Mouse (Mus musculus): ENCODE results near the gene Pigq. TPM values are rescaled to one million over a fixed set of nuclear protein-coding genes. Genes with fewer than 3 reads are reported as not detected.

Gene Pigq
- total and polyA plus RNA-seq, 2 experiments, result 11.5 to 52.5 TPM

DNA sequence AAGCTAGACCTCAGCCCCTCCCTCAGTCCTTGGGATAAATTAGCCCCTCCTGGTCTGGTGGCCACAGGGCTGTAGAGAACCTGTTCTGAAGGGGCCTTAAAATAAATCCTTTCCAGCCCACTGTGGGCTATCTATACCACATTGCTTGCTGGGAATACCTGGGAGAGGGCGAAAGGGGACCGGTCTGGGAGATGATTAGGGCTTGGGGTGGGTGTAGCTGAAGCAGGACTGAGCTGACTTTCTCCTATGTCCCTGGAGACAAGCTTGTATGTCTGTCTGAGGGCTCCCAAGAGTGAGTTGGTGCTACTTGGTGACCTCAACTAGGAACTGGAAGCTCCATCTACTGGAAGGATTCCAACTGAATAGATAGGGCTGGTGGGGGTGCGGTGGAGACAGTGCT lies 67.7 kb downstream of the Pigq start:
- DNase-seq (ENCODE audit: extremely low read depth, low read depth, low spot score), result no peak
- Histone ChIP-seq H3K9ac (ENCODE audit: low read depth, low read length) (no peak overlapping the region), H3K4me1 (ENCODE audit: control insufficient read depth, insufficient read depth, low read length) (peaks cover 22% of the 10 kb centered on the region), H3K36me3 (ENCODE audit: control insufficient read depth, insufficient read depth, low read length) (no peaks in the 10 kb centered on the region), H3K79me2 (ENCODE audit: control insufficient read depth, insufficient read depth, low read length) (peaks cover 7% of the 10 kb centered on the region; the same call in 1 of the 2 replicates), H3K27me3 (ENCODE audit: control insufficient read depth, insufficient read depth, low read length) (no peaks in the 10 kb centered on the region), H3K27ac (replicated peaks; ENCODE audit: insufficient read depth, low read depth, low read length) (peak overlapping the region; percentile 33), H3K4me3 (ENCODE audit: insufficient read depth, low read depth, low read length) (no peak overlapping the region)
- 76% methylated on average over 3 of the region's 3 CpGs for WGBS
- TF ChIP-seq POLR2A (IDR thresholded peaks at IDR 0.05; ENCODE audit: extremely low read depth, insufficient read depth, low read length), result no peak

Other genes starting within 250 kb of the Pigq start
Only the 30 nearest of the 32 such genes appear.
- gene Rpusd1, start 217.3 kb downstream of the Pigq start, total RNA-seq (2014; rRNA removed), result 1.0 and 2.1 TPM in 2 replicates
- 7.3 and 9.0 TPM in 2 replicates for gene Rpusd1, start 217.3 kb downstream of the Pigq start, polyA plus RNA-seq (2012; rRNA removed)
- gene Mslnl, start 208.9 kb downstream of the Pigq start, total RNA-seq (2014; rRNA removed), result not detected in 2 replicates
- gene Mslnl, start 208.9 kb downstream of the Pigq start, polyA plus RNA-seq (2012; rRNA removed), result not detected in 2 replicates
- gene Msln, start 190.6 kb downstream of the Pigq start, total RNA-seq (2014; rRNA removed), result 0.34 and 0.74 TPM in 2 replicates
- gene Msln, start 190.6 kb downstream of the Pigq start, polyA plus RNA-seq (2012; rRNA removed), result 1.1 and 2.0 TPM in 2 replicates
- gene Narfl, start 171.2 kb downstream of the Pigq start, total RNA-seq (2014; rRNA removed), result 14.9 and 20.6 TPM in 2 replicates
- 19.4 and 22.5 TPM in 2 replicates for gene Narfl, start 171.2 kb downstream of the Pigq start, polyA plus RNA-seq (2012; rRNA removed)
- 6.0 and 6.7 TPM in 2 replicates for gene Haghl, start 159.3 kb downstream of the Pigq start, total RNA-seq (2014; rRNA removed)
- 11.2 and 14.1 TPM in 2 replicates for gene Haghl, start 159.3 kb downstream of the Pigq start, polyA plus RNA-seq (2012; rRNA removed)
- gene Ccdc78, start 158.4 kb downstream of the Pigq start, total RNA-seq (2014; rRNA removed), result not detected in 2 replicates
- 0.06 TPM in 1 of 2 replicates, not detected in the other for gene Ccdc78, start 158.4 kb downstream of the Pigq start, polyA plus RNA-seq (2012; rRNA removed)
- 55.0 and 69.3 TPM in 2 replicates for gene Fam173a, start 152.0 kb downstream of the Pigq start, total RNA-seq (2014; rRNA removed)
- gene Fam173a, start 152.0 kb downstream of the Pigq start, polyA plus RNA-seq (2012; rRNA removed), result 89.3 and 106 TPM in 2 replicates
- gene AC134908.4, start 149.3 kb downstream of the Pigq start, total RNA-seq (2014; rRNA removed), result 0.28 and 0.54 TPM in 2 replicates
- gene AC134908.4, start 149.3 kb downstream of the Pigq start, polyA plus RNA-seq (2012; rRNA removed), result 0.35 and 0.37 TPM in 2 replicates
- gene Metrn, start 147.8 kb downstream of the Pigq start, total RNA-seq (2014; rRNA removed), result 11.7 and 22.2 TPM in 2 replicates
- gene Metrn, start 147.8 kb downstream of the Pigq start, polyA plus RNA-seq (2012; rRNA removed), result 21.6 and 37.1 TPM in 2 replicates
- gene Fbxl16, start 135.9 kb downstream of the Pigq start, total RNA-seq (2014; rRNA removed), result 0.07 TPM in 1 of 2 replicates, not detected in the other
- gene Fbxl16, start 135.9 kb downstream of the Pigq start, polyA plus RNA-seq (2012; rRNA removed), result 0.12 and 0.33 TPM in 2 replicates
- gene Wdr24, start 121.3 kb downstream of the Pigq start, total RNA-seq (2014; rRNA removed), result 13.3 and 15.6 TPM in 2 replicates
- 23.9 and 24.8 TPM in 2 replicates for gene Wdr24, start 121.3 kb downstream of the Pigq start, polyA plus RNA-seq (2012; rRNA removed)
- 25.6 and 30.5 TPM in 2 replicates for gene Jmjd8, start 116.1 kb downstream of the Pigq start, total RNA-seq (2014; rRNA removed)
- 75.0 and 78.4 TPM in 2 replicates for gene Jmjd8, start 116.1 kb downstream of the Pigq start, polyA plus RNA-seq (2012; rRNA removed)
- 50.4 and 55.3 TPM in 2 replicates for gene Stub1, start 111.5 kb downstream of the Pigq start, total RNA-seq (2014; rRNA removed)
- gene Stub1, start 111.5 kb downstream of the Pigq start, polyA plus RNA-seq (2012; rRNA removed), result 81.3 and 94.4 TPM in 2 replicates
- gene Rhbdl1, start 107.6 kb downstream of the Pigq start, total RNA-seq (2014; rRNA removed), result 0.40 and 0.74 TPM in 2 replicates
- gene Rhbdl1, start 107.6 kb downstream of the Pigq start, polyA plus RNA-seq (2012; rRNA removed), result 3.8 and 5.5 TPM in 2 replicates
- gene Gm20683, start 103.2 kb downstream of the Pigq start, total RNA-seq (2014; rRNA removed), result 2.7 and 4.8 TPM in 2 replicates
- gene Gm20683, start 103.2 kb downstream of the Pigq start, polyA plus RNA-seq (2012; rRNA removed), result 19.1 and 26.9 TPM in 2 replicates
- gene Rhot2, start 100.1 kb downstream of the Pigq start, total RNA-seq (2014; rRNA removed), result 18.0 and 20.9 TPM in 2 replicates
- 63.0 and 71.1 TPM in 2 replicates for gene Rhot2, start 100.1 kb downstream of the Pigq start, polyA plus RNA-seq (2012; rRNA removed)
- gene Wdr90, start 83.4 kb downstream of the Pigq start, total RNA-seq (2014; rRNA removed), result 2.7 and 3.3 TPM in 2 replicates
- 9.0 and 14.1 TPM in 2 replicates for gene Wdr90, start 83.4 kb downstream of the Pigq start, polyA plus RNA-seq (2012; rRNA removed)
- 26.1 and 36.0 TPM in 2 replicates for gene Mcrip2, start 76.2 kb downstream of the Pigq start, total RNA-seq (2014; rRNA removed)
- 139 and 141 TPM in 2 replicates for gene Mcrip2, start 76.2 kb downstream of the Pigq start, polyA plus RNA-seq (2012; rRNA removed)
- gene Mettl26, start 69.9 kb downstream of the Pigq start, total RNA-seq (2014; rRNA removed), result 129 and 131 TPM in 2 replicates
- 415 and 439 TPM in 2 replicates for gene Mettl26, start 69.9 kb downstream of the Pigq start, polyA plus RNA-seq (2012; rRNA removed)
- 0.07 and 0.09 TPM in 2 replicates for gene Wfikkn1, start 64.1 kb downstream of the Pigq start, total RNA-seq (2014; rRNA removed)
- 0.24 and 0.92 TPM in 2 replicates for gene Wfikkn1, start 64.1 kb downstream of the Pigq start, polyA plus RNA-seq (2012; rRNA removed)
- gene Rab40c, start 25.2 kb downstream of the Pigq start, total RNA-seq (2014; rRNA removed), result 6.1 and 7.2 TPM in 2 replicates
- 22.8 and 24.1 TPM in 2 replicates for gene Rab40c, start 25.2 kb downstream of the Pigq start, polyA plus RNA-seq (2012; rRNA removed)
- 1.2 TPM in 1 of 2 replicates, not detected in the other for gene Nhlrc4, start within 50 bp of the Pigq start, total RNA-seq (2014; rRNA removed)
- gene Nhlrc4, start within 50 bp of the Pigq start, polyA plus RNA-seq (2012; rRNA removed), result 0.04 TPM in 1 of 2 replicates, not detected in the other
- not detected in 2 replicates for gene A930017K11Rik, start 7.6 kb upstream of the Pigq start, total RNA-seq (2014; rRNA removed)
- not detected in 2 replicates for gene A930017K11Rik, start 7.6 kb upstream of the Pigq start, polyA plus RNA-seq (2012; rRNA removed)
- 1.8 and 3.0 TPM in 2 replicates for gene Capn15, start 40.9 kb upstream of the Pigq start, total RNA-seq (2014; rRNA removed)
- 16.8 and 23.3 TPM in 2 replicates for gene Capn15, start 40.9 kb upstream of the Pigq start, polyA plus RNA-seq (2012; rRNA removed)
- 4.6 and 7.7 TPM in 2 replicates for gene Rab11fip3, start 124.6 kb upstream of the Pigq start, total RNA-seq (2014; rRNA removed)
- gene Rab11fip3, start 124.6 kb upstream of the Pigq start, polyA plus RNA-seq (2012; rRNA removed), result 11.1 and 13.2 TPM in 2 replicates
- 179 and 237 TPM in 2 replicates for gene Decr2, start 145.4 kb upstream of the Pigq start, total RNA-seq (2014; rRNA removed)
- gene Decr2, start 145.4 kb upstream of the Pigq start, polyA plus RNA-seq (2012; rRNA removed), result 147 and 154 TPM in 2 replicates
- 6.2 and 7.0 TPM in 2 replicates for gene Nme4, start 150.7 kb upstream of the Pigq start, total RNA-seq (2014; rRNA removed)
- 8.7 TPM in 2 replicates for gene Nme4, start 150.7 kb upstream of the Pigq start, polyA plus RNA-seq (2012; rRNA removed)
- gene Tmem8, start 168.4 kb upstream of the Pigq start, total RNA-seq (2014; rRNA removed), result 8.8 and 10.0 TPM in 2 replicates
- gene Tmem8, start 168.4 kb upstream of the Pigq start, polyA plus RNA-seq (2012; rRNA removed), result 46.2 and 52.5 TPM in 2 replicates
- gene Mrpl28, start 178.6 kb upstream of the Pigq start, total RNA-seq (2014; rRNA removed), result 64.5 and 67.9 TPM in 2 replicates
- 80.6 and 87.6 TPM in 2 replicates for gene Mrpl28, start 178.6 kb upstream of the Pigq start, polyA plus RNA-seq (2012; rRNA removed)
- gene Axin1, start 193.8 kb upstream of the Pigq start, total RNA-seq (2014; rRNA removed), result 8.4 and 9.3 TPM in 2 replicates
- gene Axin1, start 193.8 kb upstream of the Pigq start, polyA plus RNA-seq (2012; rRNA removed), result 7.4 and 8.9 TPM in 2 replicates

All from liver, adult 2 months (tissue).